Mouse (Mus musculus) CH12.LX (cell line): ENCODE measurements around the gene Calcrl. TPM values are rescaled to one million over a fixed set of nuclear protein-coding genes. Genes with fewer than 3 reads are reported as not detected.

Source experiments
- DNase-seq: peaks from one replicate; pipeline ENCODE4 v3.0.0-alpha.2; 2013; ENCODE audit errors: extremely low read depth
- H3K27ac ChIP-seq: 2 replicates; pipeline ENCODE4 v1.5.1; 2012; ENCODE audit warnings: low read depth, mild to moderate bottlenecking, control low read depth, moderate library complexity; ENCODE audit not compliant: insufficient read depth
- H3K27me3 ChIP-seq: replicated peaks from 2 replicates; pipeline ENCODE3; 2012; ENCODE audit warnings: inconsistent platforms
- H3K36me3 ChIP-seq, 2 experiments: replicated peaks in 1 of 2; 2 replicates each; pipeline versions ENCODE3 to v1.6.1; 2012; ENCODE audit warnings: inconsistent platforms in 1 of 2, low read length in 1 of 2, mild to moderate bottlenecking in 1 of 2, mixed read lengths in 1 of 2, moderate library complexity in 1 of 2; ENCODE audit not compliant: control insufficient read depth in 1 of 2, insufficient read depth in 1 of 2
- H3K4me1 ChIP-seq, 2 experiments: 2 replicates each; pipeline ENCODE4 v1.6.1; 2012; ENCODE audit warnings: inconsistent platforms in 1 of 2, moderate library complexity in 1 of 2; ENCODE audit not compliant: insufficient read depth in 2 of 2, control insufficient read depth in 1 of 2
- H3K4me2 ChIP-seq: 2 replicates; pipeline ENCODE4 v1.6.1; 2012; ENCODE audit warnings: low read depth, mild to moderate bottlenecking, control low read depth; ENCODE audit not compliant: poor library complexity, insufficient read depth, severe bottlenecking
- H3K4me3 ChIP-seq, 3 experiments: fragments of 150-350 bp in 1 of 3; sonication (generic) in 1 of 3; replicated peaks in 1 of 3; 2 replicates each; pipeline versions ENCODE3 to v1.5.1; 2011 to 2012; ENCODE audit warnings: low read depth in 2 of 3, low read length in 2 of 3, mild to moderate bottlenecking in 2 of 3, moderate library complexity in 2 of 3, control low read depth in 1 of 3, improper control_type of control experiment in 1 of 3, inconsistent platforms in 1 of 3, mixed read lengths in 1 of 3; ENCODE audit not compliant: poor library complexity in 1 of 3
- H3K79me2 ChIP-seq: replicated peaks from 2 replicates; pipeline ENCODE4 v1.6.1; 2012; ENCODE audit warnings: mild to moderate bottlenecking, moderate library complexity; ENCODE audit not compliant: control insufficient read depth, poor library complexity, insufficient read depth, severe bottlenecking; ENCODE audit errors: extremely low read depth
- H3K9ac ChIP-seq: 2 replicates; pipeline ENCODE4 v1.6.1; 2012; ENCODE audit warnings: low read depth, mild to moderate bottlenecking, control low read depth, moderate library complexity; ENCODE audit not compliant: insufficient read depth
- H3K9me3 ChIP-seq: replicated peaks from 2 replicates; pipeline ENCODE3; 2012; ENCODE audit warnings: low read length, inconsistent platforms, mixed read lengths
- CHD1 ChIP-seq: IDR thresholded peaks from 2 replicates; pipeline ENCODE4 v1.6.1; 2012; ENCODE audit warnings: low read depth, low read length, improper control_type of control experiment, inconsistent platforms
- ETS1 ChIP-seq: conservative IDR thresholded peaks from 2 replicates; pipeline ENCODE4 v1.6.1; 2012; ENCODE audit warnings: low read depth, mild to moderate bottlenecking, inconsistent platforms, low read length, improper control_type of control experiment, moderate library complexity
- GABPA ChIP-seq: IDR thresholded peaks from 2 replicates; pipeline ENCODE4 v1.6.1; 2012; ENCODE audit warnings: low read depth, low read length, improper control_type of control experiment, inconsistent platforms; ENCODE audit not compliant: insufficient replicate concordance
- JUN ChIP-seq: IDR thresholded peaks from 2 replicates; pipeline ENCODE4 v1.6.1; 2011; ENCODE audit warnings: low read depth, mild to moderate bottlenecking, low read length, improper control_type of control experiment, moderate library complexity; ENCODE audit not compliant: insufficient read depth
- MAZ ChIP-seq: IDR thresholded peaks from 2 replicates; pipeline ENCODE4 v1.6.1; 2012; ENCODE audit warnings: low read depth, mild to moderate bottlenecking, inconsistent platforms, low read length, improper control_type of control experiment, moderate library complexity
- MYC ChIP-seq: IDR thresholded peaks from 2 replicates; pipeline ENCODE4 v1.6.1; 2011; ENCODE audit warnings: low read depth, mild to moderate bottlenecking, improper control_type of control experiment, low read length
- PAX5 ChIP-seq: IDR thresholded peaks from 2 replicates; pipeline ENCODE4 v1.6.1; 2012; ENCODE audit warnings: low read length, inconsistent platforms, mixed read lengths
- RAD21 ChIP-seq: IDR thresholded peaks from 2 replicates; pipeline ENCODE4 v1.6.1; 2011; ENCODE audit warnings: low read depth, mild to moderate bottlenecking, low read length, improper control_type of control experiment, moderate library complexity
- RCOR1 ChIP-seq: conservative IDR thresholded peaks from 2 replicates; pipeline ENCODE4 v1.6.1; 2012; ENCODE audit warnings: low read depth, mild to moderate bottlenecking, inconsistent platforms, low read length, improper control_type of control experiment
- SMC3 ChIP-seq: IDR thresholded peaks from 2 replicates; pipeline ENCODE4 v1.6.1; 2011; ENCODE audit warnings: low read depth, low read length, improper control_type of control experiment
- TBP ChIP-seq: conservative IDR thresholded peaks from 2 replicates; pipeline ENCODE4 v1.6.1; 2011; ENCODE audit warnings: low read depth, low read length, improper control_type of control experiment
- TCF12 ChIP-seq: IDR thresholded peaks from 2 replicates; pipeline ENCODE4 v1.6.1; 2014; ENCODE audit warnings: low read depth, mild to moderate bottlenecking, inconsistent platforms, low read length, improper control_type of control experiment
- UBTF ChIP-seq: IDR thresholded peaks from 2 replicates; pipeline ENCODE4 v1.6.1; 2012; ENCODE audit warnings: low read depth, mild to moderate bottlenecking, inconsistent platforms, low read length, improper control_type of control experiment, moderate library complexity
- ZMIZ1 ChIP-seq: IDR thresholded peaks from 2 replicates; pipeline ENCODE4 v1.6.1; 2012; ENCODE audit warnings: low read depth, mild to moderate bottlenecking, inconsistent platforms, low read length, improper control_type of control experiment
- ZNF384 ChIP-seq: IDR thresholded peaks from 2 replicates; pipeline ENCODE4 v1.6.1; 2012; ENCODE audit warnings: low read depth, low read length, improper control_type of control experiment, inconsistent platforms
- dilution Hi-C: fragments of 300-500 bp; cut with MboI; formaldehyde crosslinking; loops from 2 replicates; pipeline ENCODE4 v1.14.3; 2020; ENCODE audit warnings: low sequenced_read_pairs; ENCODE audit not compliant: extremely low pct_unique_long_range_greater_than_20kb, extremely low pct_ligation_motif_present
- in situ Hi-C: fragments of 300-500 bp; cut with MboI; formaldehyde crosslinking; loops from 3 replicates; pipeline ENCODE4 v1.14.3; 2019; ENCODE audit warnings: low sequenced_read_pairs, low pct_ligation_motif_present, low pct_unique_long_range_greater_than_20kb, mixed read lengths
- polyA plus RNA-seq: library from polyadenylated mRNA; unstranded; fragments of >175 nt; gene quantifications from 2 replicates; pipeline ENCODE4 v1.2.1, GENCODE M21; 2012; ENCODE audit warnings: low read depth; ENCODE audit not compliant: insufficient read length
- total RNA-seq, 2 experiments: library from RNA; depleted of rRNA; stranded (reverse); fragments of 300-350 nt in 1 of 2; fragments of >200 nt in 1 of 2; gene quantifications; 2 replicates each; pipeline ENCODE4 v1.2.3; 2012 to 2014

The Calcrl gene
- total and polyA plus RNA-seq, 3 experiments, result 3.9 to 12.1 (median 5.9) TPM

DNA sequence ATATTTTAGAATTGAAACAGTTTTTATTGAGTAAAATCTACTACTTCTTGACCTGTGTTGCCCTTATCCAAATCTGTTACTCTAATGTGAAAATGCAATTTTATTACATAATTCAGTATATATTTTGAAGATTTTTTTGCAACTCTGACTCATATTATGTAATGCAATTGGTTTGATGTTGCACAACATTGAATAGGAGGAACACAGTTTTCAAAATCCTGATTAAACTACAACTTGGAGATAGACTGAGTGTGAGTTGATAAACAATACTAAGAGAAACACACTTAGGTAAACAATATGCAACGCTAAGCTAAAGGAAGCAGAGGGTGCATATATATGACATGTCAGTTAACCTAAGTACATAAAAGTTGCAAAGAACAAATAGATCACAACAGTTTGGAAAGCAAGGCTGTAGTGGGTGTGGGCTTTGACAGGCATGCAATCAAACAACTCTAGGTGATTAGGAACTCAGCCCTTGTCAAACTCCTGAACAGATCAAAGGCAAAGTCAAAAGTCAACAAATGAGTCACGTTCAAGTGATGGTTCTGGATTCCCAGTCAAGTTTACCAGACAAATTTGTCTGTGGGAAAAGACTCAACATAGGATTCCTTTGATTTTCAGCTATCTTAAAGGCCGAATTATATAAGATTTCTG, 66.4 kb downstream of the Calcrl start:
- in situ Hi-C loops (no loop called here), dilution Hi-C loops (no loop called here)
- no peak overlapping the region for H3K4me2 ChIP-seq
- no peak overlapping the region for H3K4me3 ChIP-seq
- DNase-seq, result no peak
- no peaks in the 10 kb centered on the region for H3K79me2 ChIP-seq
- TF ChIP-seq GABPA, result no peak
- no peak for TF ChIP-seq ETS1
- no peak for TF ChIP-seq MAZ
- H3K4me1 ChIP-seq, result no peaks in the 10 kb centered on the region
- no peaks in the 10 kb centered on the region for H3K9me3 ChIP-seq
- H3K9ac ChIP-seq, result no peak overlapping the region
- no peaks in the 10 kb centered on the region for H3K27me3 ChIP-seq
- H3K27ac ChIP-seq, result no peak overlapping the region
- H3K36me3 ChIP-seq, result no peaks in the 10 kb centered on the region

DNA sequence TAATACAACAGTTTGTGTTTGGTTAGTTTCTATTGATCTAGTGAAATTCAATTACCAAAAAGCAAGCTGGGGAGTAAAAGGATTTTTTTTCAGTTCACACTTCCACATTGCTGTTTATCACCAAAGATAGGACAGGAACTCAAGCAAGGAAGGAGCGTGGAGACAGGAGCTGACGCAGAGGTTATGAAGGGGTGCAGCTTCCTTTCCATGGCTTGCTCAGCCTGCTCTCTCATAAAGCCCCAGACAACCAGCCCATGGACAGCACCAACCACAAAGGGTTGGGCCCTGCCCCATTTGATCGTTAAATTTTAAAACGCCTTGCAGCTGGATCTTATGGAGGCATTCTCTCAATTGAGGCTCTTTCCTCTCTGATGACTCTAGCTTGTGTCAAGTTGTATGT, 69.9 kb downstream of the Calcrl start:
- in situ Hi-C loops, result no loop called here
- no peak for DNase-seq
- TF ChIP-seq JUN (no peak), SMC3 (no peak), TCF12 (no peak), GABPA (no peak), UBTF (no peak), ZMIZ1 (no peak), RAD21 (no peak), ZNF384 (no peak), PAX5 (no peak), RCOR1 (no peak), TBP (no peak), CHD1 (no peak), MYC (no peak)
- TF ChIP-seq, all 38 proteins: peak for 0
- no peaks in the 10 kb centered on the region for H3K79me2 ChIP-seq
- no peaks in the 10 kb centered on the region for H3K9me3 ChIP-seq
- dilution Hi-C loops, result no loop called here
- H3K9ac ChIP-seq, result no peak overlapping the region
- H3K27me3 ChIP-seq, result no peaks in the 10 kb centered on the region
- no peak overlapping the region for H3K4me3 ChIP-seq
- H3K36me3 ChIP-seq, result no peaks in the 10 kb centered on the region
- H3K4me1 ChIP-seq, result no peaks in the 10 kb centered on the region
- no peak overlapping the region for H3K27ac ChIP-seq
- H3K4me2 ChIP-seq, result no peak overlapping the region
